Comparison of ENCODE assay signal across 11 mouse cellular contexts in genomic region chr3:133336400-133336799, GRCm38 (mm10). TPM values are rescaled to one million over a fixed set of nuclear protein-coding genes. Genes with fewer than 3 reads are reported as not detected.
DNase-seq lines count a peak whose midpoint lies in the region; ATAC-seq and TF ChIP-seq lines count a peak whose summit lies in the region.
"Had no signal": no experiment of that assay in that cellular context is flagged by ENCODE, and none has a peak within 500 bp of the region (broad histone marks: within the 10 kb centered on the region; RNA-seq: fewer than 3 reads in every experiment).

No protein-coding gene starts in this region.

- H3K9me3 ChIP-seq in embryonic facial prominence, embryonic 11.5 days (replicated peaks; ENCODE audit: control insufficient read depth, low read length) = no peaks in the 10 kb centered on the region
- H3K9me3 ChIP-seq in embryonic facial prominence, embryonic 10.5 days = no peaks in the 10 kb centered on the region
- H3K9me3 ChIP-seq in liver, embryonic 14.5 days (ENCODE audit: control insufficient read depth, low read length) = no peaks in the 10 kb centered on the region
- H3K9me3 ChIP-seq in G1E (replicated peaks) = no peaks in the 10 kb centered on the region

- ATAC-seq in embryonic facial prominence, embryonic 11.5 days (replicated peaks; ENCODE audit: insufficient number of reproducible peaks, low FRiP score, low TSS enrichment, low read depth) = no peak
- ATAC-seq in liver, embryonic 14.5 days (ENCODE audit: insufficient read depth) = no peak
- ATAC-seq in G1E (ENCODE audit: extremely low read depth, insufficient number of reproducible peaks, low FRiP score, poor library complexity, severe bottlenecking) = no peak

- no peak overlapping the region for H3K4me2 ChIP-seq in embryonic facial prominence, embryonic 11.5 days (ENCODE audit: low read depth, low read length)
- no peak overlapping the region for H3K4me2 ChIP-seq in liver, embryonic 14.5 days (ENCODE audit: low read depth)

- no peak overlapping the region for H3K27ac ChIP-seq in embryonic facial prominence, embryonic 11.5 days (replicated peaks; ENCODE audit: low read depth, low read length)
- H3K27ac ChIP-seq in embryonic facial prominence, embryonic 10.5 days (replicated peaks) = no peak overlapping the region
- H3K27ac ChIP-seq in liver, embryonic 14.5 days = no peak overlapping the region

- no peak overlapping the region for H3K4me3 ChIP-seq in embryonic facial prominence, embryonic 11.5 days (ENCODE audit: low read depth, low read length)
- H3K4me3 ChIP-seq in embryonic facial prominence, embryonic 10.5 days = no peak overlapping the region
- no peak overlapping the region for H3K4me3 ChIP-seq in liver, embryonic 14.5 days (ENCODE audit: insufficient read depth in 1 of 2, low read depth in 2 of 2, low read length in 2 of 2)
- H3K4me3 ChIP-seq in G1E (ENCODE audit: low read depth, low read length) = no peak overlapping the region

- WGBS in embryonic facial prominence, embryonic 11.5 days = 74% methylated on average over 7 of the region's 7 CpGs
- WGBS in embryonic facial prominence, embryonic 10.5 days = 78% methylated on average over 7 of the region's 7 CpGs
- 64% methylated on average over 7 of the region's 7 CpGs for WGBS in liver, embryonic 14.5 days (ENCODE audit: insufficient replicate concordance)

- no peaks in the 10 kb centered on the region for H3K4me1 ChIP-seq in embryonic facial prominence, embryonic 11.5 days (ENCODE audit: control insufficient read depth, insufficient read depth, low read length)
- peaks cover 21% of the 10 kb centered on the region for H3K4me1 ChIP-seq in embryonic facial prominence, embryonic 10.5 days
- H3K4me1 ChIP-seq in liver, embryonic 14.5 days (replicated peaks; ENCODE audit: control insufficient read depth in 2 of 2, insufficient read depth in 2 of 2, low read length in 1 of 2) = peaks cover 0 to 3% of the 10 kb centered on the region in 2 experiments; a peak in 1 of 4 replicates
- peaks cover 40% of the 10 kb centered on the region for H3K4me1 ChIP-seq in G1E (ENCODE audit: insufficient read depth, low read depth, low read length)

- TF ChIP-seq EP300 in liver, embryonic 14.5 days (IDR thresholded peaks at IDR 0.05; ENCODE audit: low read depth) = no peak

- peak; percentile 36; the same call in 1 of the 2 replicates for TF ChIP-seq CTCF in liver, embryonic 14.5 days (IDR thresholded peaks at IDR 0.05; ENCODE audit: low read depth)
- peak; percentile 19; the same call in 1 of the 2 replicates for TF ChIP-seq CTCF in G1E (IDR thresholded peaks at IDR 0.05; ENCODE audit: low read depth, low read length)

- peak; percentile 26 for DNase-seq in embryonic facial prominence, embryonic 11.5 days (ENCODE audit: low spot score)
- DNase-seq in embryonic facial prominence, embryonic 10.5 days (ENCODE audit: low spot score) = no peak
- DNase-seq in liver, embryonic 14.5 days (ENCODE audit: low read depth in 3 of 3, low spot score in 3 of 3) = peak in 1 of 3 experiments; percentile 20
- DNase-seq in liver = no peak
- DNase-seq in G1E (ENCODE audit: low spot score) = no peak
- peak; percentile 66 for DNase-seq in naive thymus-derived CD4-positive, alpha-beta T cell, adult 2 months (ENCODE audit: low read depth)
- DNase-seq in left cerebral cortex, adult 18-20 months (ENCODE audit: low spot score in 2 of 2) = no peak
- DNase-seq in ovary, postnatal 10 days (ENCODE audit: low spot score) = no peak
- DNase-seq: gastrocnemius, postnatal 14 days; heart, postnatal 14 days; kidney, adult 2 months had no signal

- H3K36me3 ChIP-seq in embryonic facial prominence, embryonic 11.5 days (replicated peaks; ENCODE audit: control insufficient read depth, insufficient read depth, low read depth, low read length) = no peaks in the 10 kb centered on the region
- peaks cover 41% of the 10 kb centered on the region for H3K36me3 ChIP-seq in embryonic facial prominence, embryonic 10.5 days (replicated peaks)
- no peaks in the 10 kb centered on the region for H3K36me3 ChIP-seq in liver, embryonic 14.5 days (replicated peaks; ENCODE audit: control insufficient read depth, insufficient read depth, low read depth)
- peaks cover 58% of the 10 kb centered on the region for H3K36me3 ChIP-seq in G1E (replicated peaks)

- H3K9ac ChIP-seq in embryonic facial prominence, embryonic 11.5 days (replicated peaks; ENCODE audit: low read length) = no peak overlapping the region
- H3K9ac ChIP-seq in liver, embryonic 14.5 days (replicated peaks) = no peak overlapping the region

- H3K27me3 ChIP-seq in embryonic facial prominence, embryonic 11.5 days (ENCODE audit: control insufficient read depth, insufficient read depth, low read length) = no peaks in the 10 kb centered on the region
- no peaks in the 10 kb centered on the region for H3K27me3 ChIP-seq in embryonic facial prominence, embryonic 10.5 days (replicated peaks; ENCODE audit: low read depth, poor library complexity, severe bottlenecking)
- H3K27me3 ChIP-seq in liver, embryonic 14.5 days (ENCODE audit: control insufficient read depth, insufficient read depth, low read length) = no peaks in the 10 kb centered on the region
- H3K27me3 ChIP-seq in G1E (ENCODE audit: insufficient read depth, low read length) = no peaks in the 10 kb centered on the region

RNA-seq across cellular contexts. Expression of gene Ppa2, which starts 26.5 kb away (rescaled TPM):
- 92.6 and 93.0 TPM in 2 replicates for polyA plus RNA-seq in embryonic facial prominence, embryonic 11.5 days (2014; fragmentation: Nextera tagmentation; extraction: Ambion mirVana)
- polyA plus RNA-seq in embryonic facial prominence, embryonic 10.5 days (2016; fragmentation: Nextera tagmentation; extraction: Ambion mirVana) = 84.6 and 88.0 TPM in 2 replicates
- polyA plus RNA-seq in liver, embryonic 14.5 days (2012; rRNA removed) = 8.6 and 18.4 TPM in 2 replicates
- polyA plus RNA-seq in liver, embryonic 14.5 days (2014; fragmentation: Nextera tagmentation; extraction: Ambion mirVana) = 42.1 and 47.1 TPM in 2 replicates
- total RNA-seq in G1E (2014; fragmentation: Nextera tagmentation) (38.1 and 40.6 TPM in 2 replicates), G1E (2017) (115 and 145 TPM in 2 replicates)
- 67.3 and 67.8 TPM in 2 replicates for polyA plus RNA-seq in G1E (2012)
- total RNA-seq in left cerebral cortex, adult 18-20 months (2021) = 10 to 100 TPM; 50.7 to 51.8 TPM

Comparison
In these comparisons a context has a peak if more than half of its experiments do, and no peak if none do; other contexts are left out.
1. DNase-seq: peak in embryonic facial prominence, embryonic 11.5 days (single experiment) and naive thymus-derived CD4-positive, alpha-beta T cell, adult 2 months (single experiment); none in embryonic facial prominence, embryonic 10.5 days (single experiment), liver (single experiment), G1E (single experiment), left cerebral cortex, adult 18-20 months (0 of 2) and ovary, postnatal 10 days (single experiment).